Mouse (Mus musculus) stomach, postnatal 0 days (tissue): ENCODE data around the gene Jph3. TPM values are rescaled to one million over a fixed set of nuclear protein-coding genes. Genes with fewer than 3 reads are reported as not detected.
A peak's percentile ranks its signal among the peaks of the same experiment; 100 is the strongest.

ENCODE experiments used
- ATAC-seq: fragments of 200-750 bp; cut with Nextera tagmentation; 2 replicates; pipeline ENCODE4 v1.8.0; 2017; ENCODE audit not compliant: low FRiP score, low TSS enrichment
- DNase-seq: peaks from one replicate; pipeline ENCODE4 v3.0.0-alpha.2; 2016; ENCODE audit warnings: low spot score
- H3K27ac ChIP-seq: fragments of 300-500 bp; sonication (generic); replicated peaks from 2 replicates; pipeline ENCODE4 v1.5.1; 2014; ENCODE audit warnings: mild to moderate bottlenecking, control low read depth
- H3K27me3 ChIP-seq: fragments of 300-500 bp; sonication (generic); 2 replicates; pipeline ENCODE4 v1.6.1; 2014; ENCODE audit warnings: low read length; ENCODE audit not compliant: control insufficient read depth, insufficient read depth
- H3K36me3 ChIP-seq: fragments of 300-500 bp; sonication (generic); 2 replicates; pipeline ENCODE4 v1.6.1; 2014; ENCODE audit warnings: low read length, mixed read lengths; ENCODE audit not compliant: control insufficient read depth, insufficient read depth
- H3K4me1 ChIP-seq: fragments of 300-500 bp; sonication (generic); replicated peaks from 2 replicates; pipeline ENCODE4 v1.6.1; 2014; ENCODE audit warnings: antibody characterized with exemption; ENCODE audit not compliant: control insufficient read depth, insufficient read depth
- H3K4me2 ChIP-seq: fragments of 300-500 bp; sonication (generic); replicated peaks from 2 replicates; pipeline ENCODE4 v1.6.1; 2014; ENCODE audit warnings: low read depth, mild to moderate bottlenecking, control low read depth, moderate library complexity
- H3K4me3 ChIP-seq: fragments of 300-500 bp; sonication (generic); 2 replicates; pipeline ENCODE4 v1.5.1; 2014; ENCODE audit warnings: low read depth, low read length, control low read depth
- H3K9ac ChIP-seq: fragments of 300-500 bp; sonication (generic); 2 replicates; pipeline ENCODE4 v1.6.1; 2014; ENCODE audit warnings: mild to moderate bottlenecking, low read length, control low read depth, mixed read lengths
- H3K9me3 ChIP-seq: fragments of 300-500 bp; sonication (generic); 2 replicates; pipeline ENCODE4 v1.6.1; 2016; ENCODE audit warnings: low read length; ENCODE audit not compliant: control insufficient read depth
- CTCF ChIP-seq: IDR thresholded peaks from 2 replicates; pipeline ENCODE4 v1.5.1; 2016; ENCODE audit warnings: antibody characterized with exemption, low read depth, mild to moderate bottlenecking, moderate library complexity
- EP300 ChIP-seq: optimal IDR thresholded peaks from 2 replicates; pipeline ENCODE3; 2016; ENCODE audit warnings: antibody characterized with exemption
- WGBS: fragments of 180-500 bp; shearing (Covaris S2); extraction: QIAGEN DNeasy Blood & Tissue Kit; methylation state at CpG from one replicate; pipeline ENCODE4 v1.1.7; 2014; 5-methylcytosine and 5-hydroxymethylcytosine counted together
- polyA plus RNA-seq: library from polyadenylated mRNA; unstranded; fragments of >200 nt; fragmentation: Nextera tagmentation; extraction: Ambion mirVana; gene quantifications from 2 replicates; pipeline ENCODE4 v1.2.1, GENCODE M21; 2015

Jph3 gene
- polyA plus RNA-seq, 1 experiment from 2014 or later: 1.7 TPM

DNA sequence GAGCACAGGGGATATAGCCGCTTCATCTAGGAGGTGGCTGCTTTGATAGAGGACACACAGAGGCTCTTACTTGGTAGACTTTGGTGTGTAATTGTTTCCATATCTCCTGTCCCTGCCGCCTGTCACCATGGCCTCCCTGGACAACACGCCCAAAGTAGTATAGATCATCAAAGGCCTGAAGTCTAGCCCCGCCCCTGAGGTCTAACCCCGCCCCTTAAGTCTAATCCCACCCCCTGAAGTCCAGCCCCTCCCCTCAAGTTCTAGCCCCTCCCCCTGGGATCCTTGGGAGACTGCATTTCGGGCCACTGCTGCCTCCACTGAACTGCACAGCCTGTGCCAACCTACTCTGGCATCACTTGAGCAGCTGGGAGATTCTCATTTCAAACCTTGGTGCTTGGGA, 10.5 kb upstream of the Jph3 start:
- Histone ChIP-seq H3K4me3 (no peak overlapping the region), H3K27ac (no peak overlapping the region), H3K4me2 (no peak overlapping the region), H3K9ac (no peak overlapping the region), H3K27me3 (no peaks in the 10 kb centered on the region), H3K4me1 (no peaks in the 10 kb centered on the region), H3K36me3 (no peaks in the 10 kb centered on the region), H3K9me3 (no peaks in the 10 kb centered on the region)
- ATAC-seq: no peak
- 52% methylated on average over 6 of the region's 6 CpGs for WGBS
- TF ChIP-seq EP300 (no peak), CTCF (no peak)
- DNase-seq: no peak

DNA sequence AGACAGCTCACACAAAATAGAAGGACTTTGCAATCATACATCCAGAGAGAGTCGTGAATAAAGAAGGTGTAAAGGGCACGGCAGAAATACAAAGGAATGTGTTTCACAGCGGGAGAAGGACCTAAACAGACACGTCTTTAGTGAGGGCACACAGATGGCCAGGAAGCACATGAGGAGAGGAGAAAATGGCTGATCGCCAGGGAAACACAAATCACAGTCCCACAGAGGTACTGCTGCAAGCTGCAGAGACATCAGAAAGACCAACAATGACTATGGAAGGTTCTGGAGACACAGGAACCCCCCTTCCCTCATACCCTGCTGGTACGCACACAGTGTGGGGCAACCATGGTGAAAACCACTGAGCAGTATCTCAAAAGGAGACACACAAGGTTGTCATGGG, 8.4 kb upstream of the Jph3 start:
- Histone ChIP-seq H3K9me3 (no peaks in the 10 kb centered on the region), H3K27ac (no peak overlapping the region), H3K9ac (no peak overlapping the region), H3K4me2 (no peak overlapping the region), H3K4me3 (no peak overlapping the region), H3K4me1 (no peaks in the 10 kb centered on the region), H3K27me3 (no peaks in the 10 kb centered on the region), H3K36me3 (no peaks in the 10 kb centered on the region)
- 46% methylated on average over 6 of the region's 6 CpGs for WGBS
- TF ChIP-seq EP300: no peak
- no peak for TF ChIP-seq CTCF
- no peak for ATAC-seq
- no peak for DNase-seq

DNA sequence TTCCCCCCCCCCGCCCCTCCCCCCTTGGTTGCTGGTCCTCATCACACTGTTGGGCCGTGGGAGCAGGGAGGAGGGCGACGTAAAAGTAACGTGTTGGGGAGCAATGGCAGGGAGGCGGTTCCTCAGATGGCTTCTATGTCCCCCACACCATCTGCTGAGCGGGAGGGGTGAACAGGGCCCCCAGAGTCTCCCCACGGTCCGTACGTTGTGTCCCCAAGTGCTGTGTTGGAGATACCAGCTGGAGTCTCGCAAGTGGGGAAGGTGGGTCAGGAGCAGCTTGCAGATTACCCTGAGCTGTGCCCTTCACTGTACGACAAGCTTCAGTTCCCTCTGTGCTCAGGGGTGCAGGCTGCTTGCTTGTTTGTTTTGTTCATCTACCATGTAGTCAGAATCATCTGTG, 5.6 kb upstream of the Jph3 start:
- Histone ChIP-seq H3K27me3 (no peaks in the 10 kb centered on the region), H3K4me3 (no peak overlapping the region), H3K27ac (no peak overlapping the region), H3K36me3 (no peaks in the 10 kb centered on the region), H3K9ac (no peak overlapping the region), H3K4me1 (no peaks in the 10 kb centered on the region), H3K9me3 (no peaks in the 10 kb centered on the region), H3K4me2 (no peak overlapping the region)
- DNase-seq (no peak), ATAC-seq (no peak)
- 68% methylated on average over 12 of the region's 12 CpGs for WGBS
- no peak for TF ChIP-seq EP300
- no peak for TF ChIP-seq CTCF

DNA sequence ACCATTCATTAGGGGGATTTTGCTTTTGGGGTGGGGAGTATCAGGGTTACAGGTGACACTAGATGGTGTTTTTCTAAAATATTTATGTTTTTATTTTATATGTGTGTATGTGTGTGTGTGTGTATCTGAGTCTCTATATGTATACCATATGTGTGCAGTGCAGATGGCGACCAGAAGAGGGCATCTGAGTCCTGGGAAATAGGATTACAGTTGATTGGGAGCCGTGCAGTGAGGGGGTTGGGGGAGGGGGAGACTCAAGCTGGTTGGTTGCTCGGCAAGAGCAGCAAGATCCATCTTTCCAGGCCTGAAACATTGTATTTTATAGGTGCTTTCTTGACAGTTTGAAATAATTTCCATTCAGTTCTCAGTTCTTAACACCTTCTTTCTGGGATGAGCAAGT, 2.3 kb upstream of the Jph3 start:
- no peak overlapping the region for H3K4me2 ChIP-seq
- WGBS: 48% methylated on average over 3 of the region's 3 CpGs
- ATAC-seq: no peak
- TF ChIP-seq EP300 (no peak), CTCF (no peak)
- H3K36me3 ChIP-seq: no peaks in the 10 kb centered on the region
- DNase-seq: no peak
- H3K9me3 ChIP-seq: no peaks in the 10 kb centered on the region
- H3K27ac ChIP-seq: no peak overlapping the region
- H3K27me3 ChIP-seq: peaks cover 22% of the 10 kb centered on the region
- no peak overlapping the region for H3K9ac ChIP-seq
- no peaks in the 10 kb centered on the region for H3K4me1 ChIP-seq
- no peak overlapping the region for H3K4me3 ChIP-seq

DNA sequence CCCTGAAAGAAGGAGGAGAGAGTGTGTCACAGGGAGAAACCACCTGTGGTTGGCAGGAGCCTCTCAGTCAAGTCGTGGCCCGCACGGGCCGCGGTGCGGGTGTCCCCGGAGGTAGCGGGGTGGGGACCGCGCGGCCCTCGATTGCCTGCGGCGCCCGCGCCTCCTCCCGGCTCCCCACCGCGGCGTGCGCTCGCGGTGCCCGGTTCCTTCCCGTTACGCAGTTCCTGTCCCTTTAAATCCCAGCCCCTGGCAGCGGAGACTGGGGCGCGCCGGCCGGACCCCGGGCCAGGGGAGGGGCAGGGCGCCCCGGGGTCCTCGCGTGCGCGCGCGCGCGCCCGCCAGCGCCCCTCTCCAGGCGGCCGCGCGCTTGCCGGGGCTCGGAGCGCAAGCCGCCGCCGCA, 331 bp downstream of the Jph3 start:
- Histone ChIP-seq H3K27ac (no peak overlapping the region), H3K9ac (no peak overlapping the region), H3K9me3 (no peaks in the 10 kb centered on the region), H3K4me2 (peak overlapping the region; percentile 60), H3K27me3 (peaks cover 25% of the 10 kb centered on the region), H3K4me1 (no peaks in the 10 kb centered on the region), H3K4me3 (peak overlapping the region; percentile 31; the same call in 1 of the 2 replicates), H3K36me3 (no peaks in the 10 kb centered on the region)
- 1% methylated on average over 37 of the region's 54 CpGs for WGBS
- ATAC-seq (0 out of 2 replicates have a peak, but pooled peaks have one; percentile 14), DNase-seq (no peak)
- no peak for TF ChIP-seq CTCF
- no peak for TF ChIP-seq EP300

DNA sequence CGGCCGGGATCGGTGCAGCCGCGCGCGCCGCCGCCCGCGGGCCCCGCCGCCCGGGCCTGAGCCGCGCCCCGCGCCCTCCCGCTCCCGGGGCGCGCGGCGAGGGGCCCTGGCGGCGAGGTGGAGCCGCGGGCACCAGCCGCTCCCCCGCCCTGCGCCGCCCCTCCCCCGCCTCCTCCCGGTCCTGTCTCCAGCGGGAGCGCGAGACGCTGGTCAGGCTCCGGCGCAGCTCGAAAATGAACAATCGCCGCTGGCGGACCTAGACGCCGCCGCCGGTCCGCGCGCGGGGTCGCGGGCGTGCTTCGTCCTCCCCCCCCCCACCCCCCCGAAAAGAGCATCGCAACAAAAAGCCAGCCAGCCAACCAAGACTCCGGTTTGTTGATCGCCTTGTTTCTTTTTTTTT, 747 bp downstream of the Jph3 start:
- no peaks in the 10 kb centered on the region for H3K9me3 ChIP-seq
- TF ChIP-seq EP300: no peak
- no peak for TF ChIP-seq CTCF
- no peaks in the 10 kb centered on the region for H3K36me3 ChIP-seq
- no peak overlapping the region for H3K27ac ChIP-seq
- WGBS: 0% methylated on average over 31 of the region's 60 CpGs
- ATAC-seq (no peak), DNase-seq (no peak)
- H3K27me3 ChIP-seq: peaks cover 25% of the 10 kb centered on the region
- H3K4me1 ChIP-seq: no peaks in the 10 kb centered on the region
- no peak overlapping the region for H3K9ac ChIP-seq
- H3K4me2 ChIP-seq: peak overlapping the region; percentile 60
- peak overlapping the region; percentile 32 for H3K4me3 ChIP-seq
